Mouse (Mus musculus): Measurements from ENCODE around the gene Suds3.

Suds3 gene

DNA sequence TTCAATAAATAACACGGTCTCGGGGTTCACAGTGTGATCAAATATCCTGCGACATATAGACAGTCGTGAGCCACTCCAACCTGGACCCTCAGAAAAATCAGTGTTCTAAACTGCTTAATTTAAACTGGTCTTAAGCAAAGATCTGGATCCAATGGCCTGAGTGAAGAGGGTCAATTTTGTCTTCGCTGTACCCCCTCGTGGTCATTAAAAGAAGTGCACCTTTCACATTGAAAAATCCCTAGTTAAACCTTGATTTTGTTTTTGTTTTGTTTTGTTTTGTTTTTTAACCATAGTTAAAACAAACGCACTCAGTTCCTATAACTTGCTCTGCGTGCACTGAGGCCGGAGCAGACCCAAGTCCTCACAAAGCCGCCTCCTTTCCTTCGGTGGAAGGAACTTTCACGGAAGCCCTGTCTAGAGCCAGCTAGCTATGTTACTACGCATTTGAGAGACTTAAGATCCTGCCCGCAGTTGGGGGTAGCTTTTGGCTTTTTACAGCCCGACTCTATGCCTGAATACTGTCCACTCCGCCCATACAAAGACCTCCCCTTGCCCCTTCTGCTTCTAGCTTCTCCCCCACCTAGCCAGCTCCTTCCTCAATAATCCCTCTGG lies 1.2 kb downstream of the Suds3 start:
- in situ Hi-C loops (cut with MboI; ENCODE audit: low sequenced_read_pairs), result no loop called here

DNA sequence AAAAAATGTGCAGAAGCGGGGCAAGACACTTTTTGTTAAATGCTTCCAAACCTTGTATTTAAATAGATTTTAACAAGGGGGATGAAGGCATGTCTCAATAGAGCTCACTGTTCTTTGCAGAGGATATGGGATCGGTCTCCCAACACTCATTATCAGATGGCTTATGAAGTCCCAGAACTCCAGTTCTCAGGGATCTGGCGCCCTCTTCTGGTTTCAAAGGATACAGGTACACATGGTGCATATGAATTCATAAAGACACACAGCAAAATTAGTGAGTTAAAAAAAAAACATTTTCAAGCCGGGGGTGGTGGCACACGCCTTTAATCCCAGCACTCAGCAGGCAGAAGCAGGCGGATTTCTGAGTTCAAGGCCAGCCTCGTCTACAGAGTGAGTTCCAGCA lies 2.6 kb downstream of the Suds3 start:
- in situ Hi-C loops (cut with MboI; ENCODE audit: low sequenced_read_pairs), result no loop called here

DNA sequence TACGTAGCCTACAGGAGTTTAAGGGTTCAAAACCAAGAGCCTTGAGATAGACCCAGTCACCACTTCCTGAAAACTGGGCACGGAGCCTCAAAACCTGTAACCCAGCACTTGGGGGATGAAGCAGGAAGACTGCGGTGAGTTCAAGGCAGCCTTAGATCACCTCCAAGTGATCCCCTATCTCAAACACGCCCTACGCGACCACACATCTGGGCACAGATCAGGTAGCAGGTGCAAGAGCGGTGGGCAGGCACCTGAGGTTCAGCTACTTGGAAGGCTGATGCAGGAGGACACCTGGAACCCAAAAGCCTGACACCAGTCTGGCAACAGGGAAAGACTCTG lies 4.2 kb downstream of the Suds3 start:
- in situ Hi-C loops (cut with MboI; ENCODE audit: low sequenced_read_pairs), result no loop called here

DNA sequence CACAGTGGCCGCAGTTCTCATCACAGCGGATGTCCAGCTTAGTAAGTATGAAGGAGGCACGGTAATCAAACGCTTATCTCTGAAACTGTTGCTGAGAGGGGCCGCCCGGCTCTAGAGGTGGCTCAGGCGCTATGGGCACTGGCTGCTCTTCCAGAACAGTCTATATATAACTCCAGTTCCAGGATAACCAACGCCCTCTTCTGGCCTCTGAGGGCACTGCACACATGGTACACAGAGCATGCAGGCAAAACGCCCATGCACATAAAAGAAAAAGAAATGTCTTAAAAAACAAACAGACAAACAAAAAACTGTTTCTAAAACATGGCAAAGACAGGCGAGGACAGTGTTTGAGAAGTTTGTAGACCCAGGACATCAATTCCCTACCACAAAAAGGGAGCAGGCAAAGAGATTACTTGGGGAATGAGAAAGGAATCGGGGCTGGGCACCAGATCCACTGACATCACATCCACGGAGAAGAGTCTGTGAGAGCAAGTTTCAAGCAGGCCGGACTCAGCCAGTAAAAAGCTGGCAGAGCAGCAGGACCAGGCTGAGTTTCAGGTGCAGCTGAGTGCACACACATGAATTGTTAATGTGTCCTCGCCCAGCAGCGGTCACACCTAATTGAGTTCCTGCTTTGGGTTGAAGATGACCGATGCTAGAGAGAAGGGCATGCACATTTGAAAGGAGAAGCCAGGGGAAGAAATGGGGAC lies 4.7 kb downstream of the Suds3 start:
- in situ Hi-C loops (cut with MboI; ENCODE audit: low sequenced_read_pairs), result no loop called here

DNA sequence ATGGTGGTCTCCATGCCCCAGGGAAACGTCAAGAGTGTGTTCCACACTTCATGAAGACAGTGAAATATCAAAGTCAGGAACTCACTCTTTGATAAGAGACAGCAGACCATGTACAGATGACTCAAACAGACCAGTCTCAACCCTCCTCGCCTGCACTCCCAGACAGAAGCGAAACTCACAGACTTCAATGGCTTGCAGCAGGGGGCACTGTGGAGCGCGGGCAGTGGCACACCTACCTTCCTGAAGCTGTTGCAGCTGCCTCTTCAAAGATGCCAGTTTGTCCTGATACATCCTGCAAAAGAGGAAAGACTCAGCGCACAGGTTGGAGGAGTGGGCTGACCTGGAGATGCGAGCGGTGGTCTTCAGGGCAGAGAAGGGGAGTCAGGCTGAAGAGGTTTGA lies 6.4 kb downstream of the Suds3 start:
- in situ Hi-C loops (cut with MboI; ENCODE audit: low sequenced_read_pairs), result no loop called here

DNA sequence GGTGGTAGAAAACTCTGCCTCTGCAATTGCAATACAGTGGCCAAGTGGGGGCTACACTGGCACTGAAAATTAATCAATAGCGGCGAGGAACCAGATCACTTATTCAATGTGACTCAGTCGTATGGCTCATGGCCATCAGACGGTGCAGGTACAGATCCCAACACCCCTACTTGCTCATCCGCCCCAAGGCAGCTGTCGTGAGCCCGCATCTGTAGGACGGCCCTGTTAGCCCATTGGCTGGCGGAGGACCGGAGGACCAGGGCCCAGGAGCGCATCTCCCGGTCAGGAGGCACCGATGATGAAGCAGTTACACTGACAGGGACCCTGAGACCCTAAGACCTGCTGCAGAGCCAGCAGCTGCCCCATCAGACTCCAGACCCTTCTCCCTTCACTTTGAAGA lies 7.2 kb downstream of the Suds3 start:
- in situ Hi-C loops (cut with MboI; ENCODE audit: low sequenced_read_pairs), result no loop called here

DNA sequence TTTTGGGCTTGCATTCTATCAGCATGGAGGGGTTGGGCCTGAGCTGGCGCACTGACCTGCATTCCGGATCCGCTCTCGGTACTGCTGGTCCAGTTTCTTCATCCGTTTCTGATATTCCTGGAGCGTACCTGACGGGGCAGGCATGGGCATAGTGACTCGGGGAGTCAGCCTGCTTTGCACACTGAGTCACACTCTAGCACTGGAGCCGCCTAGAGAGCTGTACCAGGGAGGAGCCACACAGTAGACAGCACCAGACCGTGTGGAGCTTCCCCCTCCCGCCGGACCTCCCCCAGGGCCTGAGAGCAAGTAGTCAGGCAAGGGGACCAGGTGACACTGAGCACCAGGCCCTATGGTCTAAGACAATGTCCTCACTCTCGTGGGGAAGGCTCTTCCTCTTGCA lies 7.6 kb downstream of the Suds3 start:
- in situ Hi-C loops (cut with MboI; ENCODE audit: low sequenced_read_pairs), result no loop called here

DNA sequence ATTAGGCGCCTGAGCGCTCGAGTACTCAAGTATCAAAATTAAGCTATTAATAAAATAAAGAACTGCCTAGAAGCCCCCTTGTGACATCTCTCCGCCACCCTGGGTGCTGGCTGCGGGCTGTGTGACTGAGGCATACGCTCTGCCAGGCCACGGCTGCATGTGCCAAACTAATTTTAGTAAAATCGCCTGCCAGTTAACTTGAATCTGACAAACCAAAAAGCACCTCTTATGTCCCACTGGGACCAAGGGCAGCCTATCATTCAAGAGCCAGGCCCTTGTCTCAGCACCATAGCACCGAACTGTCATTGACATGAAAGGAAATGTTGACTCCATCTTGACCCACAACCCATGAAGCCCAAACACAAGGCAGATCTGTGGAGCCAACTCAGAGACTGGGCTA lies 10.2 kb downstream of the Suds3 start:
- in situ Hi-C loops (cut with MboI; ENCODE audit: low sequenced_read_pairs), result no loop called here

DNA sequence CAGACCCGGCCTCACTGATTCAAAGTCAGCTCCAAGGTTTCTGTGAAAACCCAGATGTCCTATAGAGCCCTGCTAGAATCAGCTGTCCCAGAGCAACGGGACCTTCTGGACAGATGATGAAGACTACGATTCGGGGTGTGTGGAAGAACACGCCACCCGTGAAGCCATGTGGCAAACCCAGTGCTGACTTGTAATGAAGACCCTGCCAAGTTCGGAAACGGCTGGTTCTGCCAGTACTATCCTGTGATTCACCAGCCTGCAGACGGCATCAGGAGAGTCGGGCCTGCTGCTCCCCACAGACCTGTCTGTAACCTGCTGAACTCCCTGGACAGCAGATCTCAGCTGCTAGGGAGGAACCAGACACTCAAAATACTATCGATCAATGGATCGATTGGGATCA lies 11.6 kb downstream of the Suds3 start:
- in situ Hi-C loops (cut with MboI; ENCODE audit: low sequenced_read_pairs), result no loop called here

DNA sequence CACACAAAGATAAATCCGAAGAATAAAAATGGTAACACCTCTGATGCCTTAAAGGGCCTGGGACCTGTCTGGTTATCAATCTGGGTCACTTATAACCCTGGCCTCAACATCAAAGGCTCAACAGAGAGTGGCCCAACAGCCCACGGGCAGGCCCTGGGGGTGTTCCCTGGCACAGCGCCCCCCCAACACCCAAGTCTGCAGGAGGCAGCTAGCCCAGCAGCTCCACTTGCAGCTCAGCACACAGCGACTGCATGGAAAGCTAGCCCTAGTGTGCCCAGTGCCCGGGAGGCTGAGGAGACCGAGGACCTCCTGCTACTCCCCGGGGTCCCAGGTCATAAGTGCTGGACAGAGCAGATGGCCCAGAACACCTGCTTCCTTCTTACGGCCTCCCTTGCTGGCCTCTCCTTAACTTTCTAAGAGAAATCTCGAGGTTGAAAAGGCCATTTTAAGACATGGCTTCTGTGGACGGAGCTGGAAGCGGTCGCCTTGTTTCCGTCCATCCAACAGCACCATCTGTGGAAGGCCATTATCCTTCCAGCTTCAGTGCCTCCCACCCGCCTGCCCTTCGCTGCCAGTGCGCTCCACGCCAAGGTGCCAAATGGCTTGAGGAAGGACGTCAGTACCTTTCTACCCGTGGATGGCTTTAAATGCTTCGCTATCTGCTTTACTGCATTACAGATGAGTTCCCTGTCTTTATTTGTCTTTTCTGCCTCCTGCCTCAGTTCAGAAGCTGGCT lies 12.6 kb downstream of the Suds3 start:
- in situ Hi-C loops (cut with MboI; ENCODE audit: low sequenced_read_pairs), result no loop called here

DNA sequence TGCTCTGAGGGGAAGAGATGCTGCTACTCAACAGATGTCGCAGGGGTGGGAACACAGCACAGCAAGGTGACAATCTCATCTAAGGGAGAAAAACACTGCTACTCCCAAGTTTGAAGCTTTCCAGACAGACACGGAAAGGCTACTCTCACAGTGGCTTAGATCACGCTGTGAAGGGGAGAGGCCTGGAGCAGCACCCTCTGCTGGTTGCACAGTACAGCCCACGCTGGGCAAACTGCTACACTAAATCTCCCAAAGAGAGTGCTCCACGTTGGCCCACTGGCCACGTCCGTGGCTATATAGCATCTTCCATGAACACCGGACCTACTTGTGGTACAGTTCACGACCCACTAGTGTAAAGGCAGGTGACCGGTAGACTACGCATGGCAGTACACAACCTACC lies 16.2 kb downstream of the Suds3 start:
- in situ Hi-C loops (cut with MboI; ENCODE audit: low sequenced_read_pairs), result no loop called here

DNA sequence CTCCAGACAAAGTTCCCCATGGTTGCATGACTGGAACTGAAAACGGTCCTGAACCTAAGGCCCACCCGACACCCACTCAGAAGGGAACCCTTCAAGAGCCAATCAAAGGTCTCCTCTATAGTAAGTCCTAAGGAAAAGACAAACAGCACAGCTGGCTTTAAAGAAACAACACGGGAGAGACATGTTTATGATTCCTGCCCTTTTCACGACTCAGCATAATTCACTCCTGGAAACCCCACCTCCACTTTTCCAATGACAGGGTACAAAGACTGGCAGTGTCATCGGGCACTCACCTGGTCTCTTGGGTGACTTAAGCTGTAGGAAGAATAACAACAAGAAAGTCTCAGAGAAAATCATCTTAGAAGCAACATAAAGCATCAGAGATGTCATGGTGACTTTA lies 16.9 kb downstream of the Suds3 start:
- in situ Hi-C loops (cut with MboI; ENCODE audit: low sequenced_read_pairs), result no loop called here

DNA sequence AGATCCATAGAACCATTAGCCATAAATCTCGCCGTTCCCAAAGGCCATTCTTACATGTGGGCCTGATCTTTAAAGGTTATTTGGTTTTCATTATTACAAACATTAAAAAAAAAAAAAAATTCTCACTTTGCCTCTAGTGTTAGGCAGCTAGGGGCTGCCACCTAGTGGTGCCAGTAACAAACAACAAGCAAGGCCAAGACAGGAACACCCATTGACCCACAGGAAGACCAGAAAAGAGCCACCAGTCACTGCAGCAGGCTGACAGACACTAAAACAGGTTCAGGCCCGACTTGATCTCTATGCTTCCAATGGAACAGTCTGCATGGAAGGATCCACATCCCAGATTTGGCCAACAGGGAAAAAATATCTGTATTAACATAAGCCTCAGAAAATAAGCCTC lies 19.2 kb downstream of the Suds3 start:
- in situ Hi-C loops (cut with MboI; ENCODE audit: low sequenced_read_pairs), result no loop called here

DNA sequence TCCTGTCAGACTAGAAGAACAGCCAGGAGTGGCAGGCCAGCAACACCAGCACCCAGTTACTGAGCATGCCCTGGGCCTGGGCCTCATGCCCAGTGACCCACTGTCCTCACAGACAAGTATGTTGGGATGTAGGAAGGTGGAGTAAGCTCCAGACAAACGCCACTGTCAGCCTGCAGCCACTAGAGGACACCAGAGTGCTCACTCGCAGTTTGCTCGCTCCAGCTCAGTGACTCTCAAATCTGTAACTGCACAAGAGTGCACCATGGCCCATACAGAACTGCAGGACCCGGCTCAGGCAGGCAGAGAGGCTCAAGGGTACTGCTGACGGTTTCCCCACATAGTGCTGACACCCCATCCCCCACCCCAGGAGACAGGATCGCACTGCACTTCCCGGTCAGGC lies 21.5 kb downstream of the Suds3 start:
- in situ Hi-C loops (cut with MboI; ENCODE audit: low sequenced_read_pairs), result no loop called here

DNA sequence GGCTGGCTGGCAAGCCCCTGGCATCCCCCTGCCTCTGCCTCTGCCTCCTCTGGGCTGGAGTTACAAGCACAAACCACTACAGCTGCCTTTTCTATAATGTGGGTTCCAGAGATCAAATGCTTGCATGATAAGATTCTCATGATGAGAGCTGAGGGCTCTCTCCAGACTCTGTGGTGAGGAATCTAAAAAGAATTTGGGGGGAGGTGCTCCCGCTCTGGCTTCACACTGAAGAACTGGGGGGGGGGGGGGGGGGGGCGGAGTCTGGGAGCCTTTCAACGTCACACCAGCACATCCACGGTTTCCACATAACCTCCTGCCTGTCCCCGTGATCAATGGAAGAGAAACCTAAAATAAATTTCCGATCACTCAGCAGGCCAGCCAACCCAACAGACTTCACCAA lies 26.1 kb downstream of the Suds3 start:
- in situ Hi-C loops (cut with MboI; ENCODE audit: low sequenced_read_pairs), result no loop called here

DNA sequence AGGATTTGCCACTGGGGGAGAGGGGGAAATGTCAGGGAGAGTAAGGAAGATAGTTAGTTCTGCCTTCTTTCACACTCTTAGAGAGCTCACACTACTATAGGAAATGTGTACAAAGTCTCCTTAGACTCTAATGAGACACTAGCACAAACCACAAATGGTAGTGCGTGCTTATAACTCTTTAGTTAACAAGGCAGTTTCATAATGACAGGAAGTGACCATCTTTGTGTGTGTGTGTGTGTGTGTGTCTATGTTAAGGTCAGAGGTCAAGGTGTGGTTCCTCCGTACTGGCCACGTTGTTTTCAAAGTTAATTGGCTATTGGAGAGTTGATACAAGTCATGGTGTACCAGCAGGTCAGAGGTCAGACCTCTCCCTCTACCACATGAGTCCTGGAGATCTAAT lies 26.8 kb downstream of the Suds3 start:
- in situ Hi-C loops (cut with MboI; ENCODE audit: low sequenced_read_pairs), result no loop called here

DNA sequence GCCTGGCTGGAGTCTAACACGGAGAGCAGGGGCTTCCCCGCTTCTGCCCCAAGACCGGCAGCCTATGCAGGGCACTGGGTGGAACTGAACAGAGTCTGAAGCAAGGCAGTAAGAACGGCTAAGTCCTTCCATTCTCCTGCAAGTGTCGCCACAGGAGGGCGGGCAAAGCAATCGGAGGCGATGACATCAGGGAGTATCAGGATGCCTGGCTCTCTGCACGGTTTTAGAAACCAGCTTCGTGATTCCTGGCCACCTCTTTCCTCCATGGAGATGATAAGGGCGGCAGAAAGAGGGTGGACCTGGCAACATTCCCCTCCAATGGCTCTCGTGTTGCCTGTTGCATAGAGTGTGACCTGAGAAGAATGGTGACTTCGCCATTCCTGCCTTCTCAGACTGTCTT lies 28.2 kb downstream of the Suds3 start:
- in situ Hi-C loops (cut with MboI; ENCODE audit: low sequenced_read_pairs), result no loop called here

DNA sequence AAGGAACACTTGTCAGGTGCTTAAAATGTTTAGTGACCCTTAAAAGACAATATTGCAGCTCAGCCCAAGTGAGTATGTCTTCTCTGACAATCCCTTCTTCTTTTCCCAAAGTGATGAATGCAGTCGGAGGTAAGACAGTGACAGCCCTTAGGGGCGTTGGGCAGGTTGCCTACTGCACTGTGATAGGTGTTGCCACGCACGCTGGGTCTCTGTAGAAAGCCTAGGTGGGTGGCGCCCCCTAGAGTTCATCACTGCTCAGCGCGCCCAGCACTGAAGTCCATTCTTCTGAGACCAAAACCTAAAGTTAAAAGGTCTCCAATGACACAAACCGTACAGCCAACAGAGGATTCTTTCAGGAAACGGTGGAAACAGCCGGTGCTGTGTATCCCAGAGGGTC lies 46.4 kb downstream of the Suds3 start:
- in situ Hi-C loops (cut with MboI; ENCODE audit: low sequenced_read_pairs), result loop anchor here (25.0 kb wide), 1 partner anchor 1032 kb away; no protein-coding TSS in a partner anchor

DNA sequence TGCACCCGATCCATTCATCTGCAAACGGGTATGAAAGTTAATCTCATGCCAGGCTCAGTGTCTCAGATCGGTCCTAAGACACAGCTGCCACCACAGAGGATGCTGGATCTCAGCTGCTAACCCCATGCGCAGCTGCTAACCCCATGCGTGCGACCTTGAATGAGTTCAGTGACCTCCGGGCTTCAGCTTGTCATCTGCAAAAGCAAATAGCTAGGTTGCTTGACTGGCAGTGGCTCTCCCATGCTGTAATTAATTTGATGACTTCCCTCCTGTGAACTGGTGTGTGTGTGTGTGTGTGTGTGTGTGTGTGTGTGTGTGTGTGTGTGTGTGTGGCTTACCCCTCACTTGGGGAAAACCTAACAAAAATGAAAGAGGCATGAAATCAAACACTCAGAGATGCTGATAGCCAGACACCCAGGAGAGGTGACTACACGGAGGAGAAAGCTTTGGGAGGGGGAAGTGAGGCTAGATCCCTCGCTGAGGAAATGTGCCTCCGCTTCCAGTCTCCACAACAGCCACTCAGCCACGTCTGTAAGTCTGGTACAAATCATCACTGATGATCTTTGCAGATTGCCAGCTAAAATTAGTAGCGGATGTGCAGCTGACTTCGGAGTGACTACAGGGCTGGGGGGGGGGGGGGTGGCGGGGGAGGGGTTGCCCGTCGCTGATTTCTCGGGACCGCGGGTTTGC lies 47.0 kb downstream of the Suds3 start:
- in situ Hi-C loops (cut with MboI; ENCODE audit: low sequenced_read_pairs), result loop anchor here (25.0 kb wide), 1 partner anchor 1032 kb away; no protein-coding TSS in a partner anchor

DNA sequence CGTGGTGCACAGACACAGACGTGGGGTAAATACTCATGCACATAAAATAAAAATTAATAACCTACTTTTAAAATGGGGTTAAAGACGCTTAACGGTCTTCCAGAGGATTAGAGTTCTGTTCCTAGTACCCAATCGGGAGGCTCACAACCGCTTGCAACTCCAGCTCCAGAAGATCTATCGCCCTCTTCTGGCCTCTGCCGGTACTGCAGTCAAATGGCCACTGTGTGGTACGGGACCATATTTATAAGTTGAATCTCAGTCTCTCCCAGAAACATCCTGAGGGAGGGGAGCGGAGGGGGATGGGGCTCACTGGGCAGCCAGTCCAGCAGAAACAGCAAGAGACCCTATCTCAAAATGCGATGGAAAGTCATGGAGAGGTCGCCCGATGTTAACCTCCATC lies 47.7 kb downstream of the Suds3 start:
- in situ Hi-C loops (cut with MboI; ENCODE audit: low sequenced_read_pairs), result loop anchor here (25.0 kb wide), 1 partner anchor 1031 kb away; no protein-coding TSS in a partner anchor

DNA sequence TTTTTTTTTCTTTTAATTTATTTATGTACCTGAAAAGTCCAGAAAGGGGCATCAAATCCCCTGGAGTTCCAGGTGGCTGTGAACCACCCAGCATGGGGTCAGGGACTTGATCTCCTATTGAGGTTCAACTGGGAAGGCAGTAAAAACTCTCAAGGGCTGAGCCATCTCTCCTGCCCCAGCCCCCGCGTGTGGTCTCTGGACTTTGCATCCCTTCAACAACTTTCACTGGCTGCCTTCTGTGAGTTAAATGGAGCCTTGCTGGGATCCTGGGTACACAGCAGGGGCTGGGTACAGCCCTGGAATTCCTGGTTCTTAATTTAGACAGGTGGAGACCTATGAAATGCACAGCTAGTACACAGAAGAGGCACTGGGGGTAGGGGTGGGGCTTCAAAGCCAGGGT lies 54.7 kb downstream of the Suds3 start:
- in situ Hi-C loops (cut with MboI; ENCODE audit: low sequenced_read_pairs), result loop anchor here (25.0 kb wide), 1 partner anchor 1024 kb away; no protein-coding TSS in a partner anchor

Measured in CH12F3 (cell line).